Mouse (Mus musculus): ENCODE measurements around the gene Rab5if.
"Not testable (repeated sequence)": the region's sequence is repeated elsewhere in the genome, so short reads cannot be mapped to it uniquely, and the experiment has no call there.

Rab5if gene

DNA sequence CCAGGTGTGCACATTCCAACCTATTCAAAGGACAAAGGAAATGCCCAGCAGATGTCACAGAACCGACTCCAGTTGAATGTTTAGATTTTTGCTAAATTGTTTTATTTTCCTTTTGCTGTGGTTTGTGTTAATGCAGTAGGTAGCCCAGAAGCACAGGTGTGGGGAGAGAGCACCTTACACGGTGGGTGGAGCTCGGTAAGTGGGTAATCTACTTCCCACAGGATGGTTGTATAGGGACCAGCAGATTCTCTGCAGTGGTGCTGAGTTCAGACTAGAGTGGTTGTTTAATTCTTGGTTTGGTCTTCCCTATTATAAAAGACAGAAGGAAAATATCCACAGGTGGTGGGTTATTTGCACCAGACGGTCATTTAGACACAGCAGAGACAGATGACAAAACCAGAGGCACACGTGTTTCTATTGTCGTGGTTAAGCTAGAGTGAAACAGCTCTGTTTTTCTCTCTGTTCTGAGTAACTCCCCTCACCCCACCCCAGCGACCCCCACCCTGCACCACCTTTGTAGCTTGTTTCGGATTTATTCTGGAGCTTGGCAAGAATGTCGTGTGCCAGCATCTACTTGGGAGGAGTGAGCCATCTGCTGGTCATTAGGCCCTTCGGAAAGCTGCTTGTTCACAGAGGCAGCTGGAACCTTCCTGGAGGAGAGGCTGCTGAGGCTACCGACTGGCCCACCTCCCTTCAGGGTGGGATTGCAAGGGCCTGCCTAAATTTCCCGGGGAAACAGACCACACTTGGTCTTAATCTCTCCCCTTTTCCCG lies 8.7 kb upstream of the Rab5if start:
- not testable (repeated sequence) for DNase-seq (ENCODE audit: low spot score in 2 of 2)

DNA sequence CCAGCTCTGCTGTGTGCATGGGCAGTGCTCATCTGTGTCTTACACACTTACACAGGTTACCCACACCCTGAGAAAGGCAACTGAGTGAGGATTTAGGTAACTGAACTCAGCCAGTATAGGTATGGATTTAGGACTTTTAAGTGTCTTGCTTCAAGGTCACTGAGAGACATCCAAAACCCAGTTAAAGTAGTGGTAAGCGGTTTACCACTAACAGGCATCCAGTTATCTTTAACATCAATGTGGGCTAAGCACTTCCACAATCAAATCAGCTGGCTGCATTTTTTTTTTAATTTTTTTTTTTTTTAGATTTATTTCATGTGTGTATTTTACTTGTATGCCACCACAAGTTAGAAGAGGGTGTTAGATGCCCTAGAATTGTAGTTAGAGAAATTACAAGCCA lies 6.6 kb upstream of the Rab5if start:
- no peak for DNase-seq (ENCODE audit: low spot score in 2 of 2)

DNA sequence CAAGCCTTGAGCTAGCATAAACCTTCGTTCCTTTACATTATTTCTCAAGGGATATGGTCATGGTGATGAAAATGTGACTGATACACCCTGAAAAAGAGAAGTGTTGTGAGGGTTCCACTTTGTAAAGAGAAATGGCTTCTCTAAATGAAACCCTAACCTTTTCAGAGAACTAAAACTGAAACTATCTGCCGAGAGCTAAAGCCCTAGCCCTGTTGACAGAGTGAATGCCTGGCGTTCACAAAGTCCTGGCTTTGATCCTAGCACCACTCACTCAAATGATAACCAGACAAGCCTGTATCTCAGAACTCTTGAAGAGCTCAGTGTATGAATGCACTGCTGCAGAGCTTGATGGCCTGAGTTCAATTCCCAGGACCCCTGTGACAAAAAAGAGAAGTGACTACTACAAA lies 5.5 kb upstream of the Rab5if start:
- DNase-seq (ENCODE audit: low spot score in 2 of 2) = no peak

DNA sequence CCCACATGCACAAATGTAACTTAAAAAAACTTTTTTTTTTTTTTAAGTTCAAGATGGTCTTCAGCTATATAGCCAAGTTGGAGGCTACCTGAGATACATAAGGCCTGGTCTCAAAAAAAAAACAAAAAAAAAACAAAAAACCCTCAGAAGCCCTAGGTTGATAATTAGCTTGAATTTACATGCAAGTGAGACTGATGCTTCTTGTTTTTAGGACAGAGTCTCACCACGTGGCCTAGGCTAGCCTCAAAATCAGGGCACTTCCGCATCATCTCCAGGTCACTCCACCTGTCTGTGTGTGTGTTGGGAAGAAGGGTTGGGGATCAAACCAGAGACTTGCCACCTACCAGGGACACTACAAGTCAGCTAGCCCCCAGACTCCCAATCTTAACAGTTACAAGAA lies 5.1 kb upstream of the Rab5if start, which contains the start of gene 4930518I15Rik:
Gene 4930518I15Rik, minus strand, starts transcription at position 112 of the 400 bp plus-strand sequence.
- no peak for DNase-seq (ENCODE audit: low spot score in 2 of 2)

DNA sequence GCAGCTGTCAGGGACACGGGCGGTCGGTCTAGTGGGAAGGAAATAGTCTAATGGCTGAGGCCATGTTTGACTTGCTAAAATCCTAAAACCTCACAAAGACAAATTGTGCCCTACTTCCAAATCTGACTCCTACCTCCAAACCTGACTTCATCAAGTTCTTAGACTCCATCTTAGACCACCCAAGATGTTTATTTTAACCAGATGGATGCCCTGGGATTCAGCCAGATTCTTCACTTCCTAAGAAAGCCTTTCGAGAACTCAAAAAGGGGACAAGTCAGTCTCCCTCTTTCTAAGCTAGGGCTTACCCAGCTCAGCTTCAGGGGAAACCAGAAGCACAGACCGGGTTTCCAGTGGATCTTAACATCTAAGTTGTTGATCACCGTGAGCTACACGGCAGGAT lies 4.3 kb upstream of the Rab5if start:
- DNase-seq (ENCODE audit: low spot score in 2 of 2) = no peak

DNA sequence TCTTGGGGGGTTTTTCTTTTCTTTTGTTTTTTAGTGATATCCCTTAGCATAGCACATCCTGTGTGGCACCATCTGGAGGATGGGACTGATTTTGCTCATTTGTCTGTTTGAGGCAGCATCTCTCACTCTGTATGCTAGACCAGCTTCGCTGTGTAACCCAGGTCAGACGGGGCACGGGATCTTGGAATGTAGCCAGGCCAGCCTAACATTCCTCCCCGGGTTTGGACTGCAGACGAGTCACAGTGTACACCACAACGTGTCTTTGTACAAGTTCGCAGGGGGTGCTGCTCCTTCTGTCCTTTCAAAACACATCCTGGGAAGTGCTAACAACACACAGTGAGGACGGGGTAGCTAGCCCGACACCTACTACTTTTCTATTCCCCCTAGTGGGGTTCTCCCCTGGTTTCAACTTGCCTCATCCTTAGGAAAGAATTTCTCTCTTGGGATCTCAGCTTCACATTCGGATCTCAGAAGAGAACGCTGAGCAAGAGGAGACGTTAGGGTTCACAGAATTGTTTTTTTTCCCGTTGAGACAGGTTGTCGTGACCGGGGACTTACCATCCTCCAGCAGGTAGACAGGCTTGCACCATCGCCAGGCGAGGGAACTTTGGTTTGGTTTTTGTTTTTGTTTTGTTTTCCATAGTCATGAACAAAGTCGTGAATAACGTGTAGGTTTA lies 749 bp upstream of the Rab5if start:
- DNase-seq (ENCODE audit: low spot score in 2 of 2) = peak; percentile 48 to 52

DNA sequence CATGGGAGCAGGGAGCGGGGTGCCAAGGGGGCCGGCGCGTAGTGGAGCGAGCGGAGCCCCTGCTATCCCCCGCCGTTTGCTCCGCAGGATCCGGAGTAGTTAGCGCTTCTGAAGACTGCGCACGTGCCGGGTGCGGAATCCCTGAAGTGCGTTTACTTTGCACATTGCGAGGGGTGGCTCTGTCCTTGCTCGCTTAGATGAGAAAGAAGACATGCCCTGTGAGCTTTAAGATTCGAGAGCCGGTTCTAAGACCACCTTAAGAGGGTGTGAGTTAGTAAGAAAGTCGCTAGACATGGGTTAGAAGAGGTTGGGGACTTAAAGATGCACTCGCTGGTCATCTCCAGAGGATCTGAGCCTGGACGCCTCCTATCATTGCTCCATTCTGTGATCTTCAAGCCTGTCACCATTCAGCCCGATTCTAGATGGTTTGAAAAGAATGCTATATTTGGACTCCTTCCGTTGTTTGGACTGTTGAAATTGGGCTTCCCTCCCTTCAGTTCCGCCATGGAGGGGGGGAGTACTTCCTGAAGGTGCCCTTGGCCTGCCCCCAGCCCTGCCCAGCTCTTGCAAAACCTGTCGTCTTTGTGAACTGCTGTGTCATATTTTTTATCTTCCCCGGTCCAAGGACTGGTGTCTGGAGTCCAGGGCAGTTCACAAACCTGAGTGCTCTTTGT lies 696 bp downstream of the Rab5if start:
- peak; percentile 36 to 63 for DNase-seq (ENCODE audit: low spot score in 2 of 2)

DNA sequence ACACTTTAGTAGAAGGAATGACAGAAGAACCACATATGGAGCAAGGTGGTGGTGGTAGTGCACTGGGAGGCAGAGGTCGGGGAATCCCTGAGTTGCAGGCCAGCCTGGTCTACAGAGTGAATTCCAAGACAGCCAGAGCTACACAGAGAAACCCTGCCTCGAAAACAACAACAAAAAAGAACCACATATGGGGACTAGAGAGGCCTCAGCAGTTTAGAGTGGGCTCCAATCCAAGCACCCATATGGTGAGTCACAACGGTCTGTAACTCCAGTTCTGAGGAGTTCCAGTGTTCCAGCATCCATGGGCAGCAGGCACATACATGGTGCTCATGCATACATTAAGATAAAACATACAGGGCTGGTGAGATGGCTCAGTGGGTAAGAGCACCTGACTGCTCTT lies 1.6 kb downstream of the Rab5if start:
- no peak for DNase-seq (ENCODE audit: low spot score in 2 of 2)

DNA sequence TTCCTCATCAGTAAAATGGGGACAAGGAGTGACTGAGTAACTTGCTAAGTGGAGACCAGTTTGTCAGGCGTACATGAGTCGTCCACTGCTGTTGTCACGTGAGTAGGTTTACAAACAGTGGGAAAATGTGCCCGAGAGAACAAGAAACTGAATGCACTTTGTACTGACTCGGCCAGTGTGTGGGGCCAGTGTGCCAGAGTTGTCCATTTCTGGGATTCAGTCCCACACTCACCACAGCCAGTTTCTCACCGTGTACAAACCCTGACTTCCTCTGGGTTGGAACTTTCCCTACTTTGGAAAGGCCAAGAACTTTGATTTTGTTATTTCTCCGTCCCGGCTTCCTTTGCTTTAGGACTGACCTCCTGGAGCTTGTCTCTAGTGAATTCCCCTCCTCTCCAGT lies 6.1 kb downstream of the Rab5if start:
- DNase-seq (ENCODE audit: low spot score in 2 of 2) = no peak

DNA sequence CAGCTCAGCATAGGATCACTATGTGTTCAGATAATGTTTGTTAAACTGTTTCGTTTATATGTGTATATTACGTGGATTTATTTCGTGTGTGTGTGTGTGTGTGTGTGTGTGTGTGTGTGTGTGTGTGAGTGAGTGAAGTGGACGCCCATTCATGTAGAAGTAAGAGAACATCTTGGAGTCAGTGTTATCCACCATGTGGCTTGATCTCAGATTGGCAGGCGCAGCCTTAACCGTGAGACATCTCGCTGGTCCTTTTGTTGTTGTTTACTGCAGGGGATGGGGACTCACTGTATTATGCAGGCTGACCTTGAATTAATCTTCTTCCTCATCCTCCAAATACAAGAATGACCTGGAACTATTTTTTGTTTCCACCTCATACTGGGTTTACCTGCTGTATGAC lies 6.6 kb downstream of the Rab5if start:
- DNase-seq (ENCODE audit: low spot score in 2 of 2) = no peak

DNA sequence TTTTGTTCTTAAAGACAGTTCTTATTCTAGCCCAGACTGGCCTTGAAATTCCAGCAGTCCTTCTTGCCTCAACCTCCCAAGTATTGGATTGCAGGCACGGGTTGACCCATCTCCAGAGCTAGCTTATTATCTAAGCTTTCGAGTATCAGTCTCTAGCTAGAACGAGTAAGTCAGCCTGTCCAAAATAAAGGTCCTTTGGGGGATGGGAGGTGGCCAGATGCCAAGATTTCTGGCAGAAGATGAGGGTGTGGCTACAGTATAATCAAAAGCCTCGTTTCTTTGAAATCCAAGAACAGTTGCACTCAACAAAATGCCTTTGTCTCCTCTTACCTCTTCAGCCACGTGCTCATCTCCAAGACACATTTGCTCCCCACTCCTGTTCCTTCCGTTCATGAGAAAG lies 7.6 kb downstream of the Rab5if start:
- no peak for DNase-seq (ENCODE audit: low spot score in 2 of 2)

DNA sequence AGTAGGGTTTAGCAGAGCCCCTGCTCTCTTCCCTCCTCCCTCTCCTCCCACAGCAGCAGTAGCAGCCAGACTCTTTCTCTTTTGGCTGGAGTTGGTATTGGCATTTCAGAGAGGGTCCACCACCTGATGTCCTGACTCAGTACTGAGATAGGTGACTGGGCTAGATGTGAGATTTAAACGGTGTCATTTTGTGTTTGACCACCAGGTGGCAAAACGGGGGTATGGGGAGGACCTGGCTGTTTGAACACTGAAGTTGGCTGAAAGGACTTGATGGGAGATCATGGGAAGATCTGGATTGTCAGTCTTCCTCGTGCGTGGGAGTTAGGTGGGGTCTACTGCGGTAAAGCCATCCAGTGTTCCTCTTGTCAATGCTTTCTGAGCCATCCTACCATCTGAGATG lies 10.7 kb downstream of the Rab5if start:
- peak; percentile 49 to 70 for DNase-seq (ENCODE audit: low spot score in 2 of 2)

DNA sequence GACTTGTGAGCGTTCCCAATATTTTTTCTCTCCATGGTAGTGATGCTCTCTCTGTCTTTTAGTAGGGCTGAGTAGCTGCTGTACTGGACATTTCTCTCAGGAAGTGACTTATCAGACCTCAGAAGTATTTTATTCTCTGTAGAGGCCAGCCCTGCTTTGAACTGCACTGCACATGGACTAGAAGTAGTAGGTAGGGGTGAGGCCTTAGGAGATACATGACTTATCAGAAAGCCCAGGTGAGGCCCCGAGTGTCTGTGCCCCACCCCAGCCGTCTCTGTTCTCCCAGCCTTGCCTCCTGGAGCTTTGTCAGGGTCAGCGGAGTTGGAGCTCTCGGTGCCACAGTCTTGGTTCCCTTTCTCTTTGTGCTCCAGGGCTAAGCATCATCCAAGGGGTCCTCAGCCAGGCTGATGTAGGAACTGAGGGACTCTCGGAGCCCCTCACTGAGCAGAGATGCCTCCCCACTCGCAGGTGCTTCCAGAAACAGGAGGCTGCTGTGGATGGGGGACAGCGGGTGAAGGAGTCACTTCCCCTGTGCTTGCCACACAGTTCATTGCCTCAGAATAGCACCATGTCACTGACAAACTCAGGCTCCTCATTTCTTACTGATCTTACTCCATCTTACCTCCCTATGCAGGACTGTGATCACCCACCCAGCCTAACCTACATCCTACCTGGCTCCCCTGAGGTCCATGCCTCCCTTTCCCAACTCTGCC lies 11.3 kb downstream of the Rab5if start:
- DNase-seq (ENCODE audit: low spot score in 2 of 2) = no peak

DNA sequence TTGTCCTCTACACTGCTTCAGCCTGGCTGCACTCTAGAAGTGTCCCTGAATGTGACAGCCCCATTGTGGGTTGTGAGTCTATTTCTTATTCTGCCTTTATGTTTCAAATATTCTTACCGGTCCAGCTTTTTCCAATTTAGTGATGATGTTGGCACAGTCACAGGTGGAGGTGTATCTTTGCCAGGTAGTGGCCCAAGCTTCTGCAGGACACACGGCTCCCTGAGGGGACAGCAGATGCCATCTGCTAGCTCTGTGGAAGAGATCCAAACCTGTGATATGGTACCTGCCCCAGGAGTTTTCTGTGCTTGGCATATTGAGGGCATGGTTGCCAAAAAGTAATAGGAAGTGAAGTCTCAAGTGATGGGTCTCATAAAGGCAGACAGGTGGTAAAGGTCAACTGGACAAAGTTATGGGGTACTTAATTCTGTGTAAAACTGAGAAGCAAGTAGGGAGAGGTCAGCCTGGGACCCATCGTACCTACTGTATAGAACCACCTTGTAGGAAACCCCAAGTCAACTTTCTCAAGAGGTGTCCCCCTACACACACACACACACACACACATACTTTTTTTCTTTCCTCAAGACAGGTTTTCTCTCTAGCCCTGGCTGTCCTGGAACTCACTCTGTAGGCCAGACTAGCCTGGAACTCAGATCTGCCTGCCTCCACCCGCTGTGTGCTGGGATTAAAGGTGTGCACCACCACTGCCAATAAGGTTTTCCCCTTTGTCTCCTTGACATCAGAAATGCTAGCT lies 12.0 kb downstream of the Rab5if start:
- DNase-seq (ENCODE audit: low spot score in 2 of 2) = no peak

DNA sequence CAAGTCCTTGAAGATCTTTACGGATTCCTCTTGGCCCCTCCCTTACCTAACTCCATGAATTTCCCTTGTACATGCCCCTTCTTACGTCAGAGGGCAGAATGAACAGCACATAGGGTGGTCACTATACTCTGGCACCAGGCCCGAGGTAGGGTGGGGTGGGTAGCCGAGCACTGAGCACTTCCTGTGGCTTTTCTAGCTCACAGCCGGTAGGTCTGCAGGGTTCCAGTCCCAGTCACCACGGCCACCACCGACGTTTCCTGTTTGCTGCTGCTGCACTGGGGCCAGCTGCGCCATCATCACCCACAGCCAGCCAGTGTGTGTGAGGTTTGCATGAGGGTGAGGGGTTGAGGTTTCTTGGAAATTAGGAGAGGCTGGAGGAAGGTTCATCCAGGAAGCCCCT lies 14.8 kb downstream of the Rab5if start:
- DNase-seq (ENCODE audit: low spot score in 2 of 2) = peak in 1 of 2 experiments; percentile 55

DNA sequence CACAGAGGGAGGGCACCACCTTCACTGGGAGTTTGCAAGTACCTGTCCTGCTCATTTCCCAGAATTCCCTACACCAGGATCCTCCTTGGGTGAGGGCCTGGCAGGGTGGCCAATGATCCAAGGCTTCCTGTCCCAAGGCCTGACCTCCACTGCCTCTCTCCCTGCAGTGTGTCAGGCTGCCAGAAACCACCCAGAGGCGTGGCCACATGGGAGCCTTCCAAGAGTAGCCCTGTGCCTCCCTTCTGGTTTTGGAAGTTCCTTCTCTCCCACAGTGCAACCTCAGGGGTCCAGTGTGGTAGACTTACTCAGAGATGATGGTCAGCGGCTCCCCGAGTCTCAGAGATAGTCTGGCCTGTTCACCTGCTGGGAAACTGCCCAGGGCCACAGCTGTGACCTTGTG lies 16.6 kb downstream of the Rab5if start:
- no peak for DNase-seq (ENCODE audit: low spot score in 2 of 2)

DNA sequence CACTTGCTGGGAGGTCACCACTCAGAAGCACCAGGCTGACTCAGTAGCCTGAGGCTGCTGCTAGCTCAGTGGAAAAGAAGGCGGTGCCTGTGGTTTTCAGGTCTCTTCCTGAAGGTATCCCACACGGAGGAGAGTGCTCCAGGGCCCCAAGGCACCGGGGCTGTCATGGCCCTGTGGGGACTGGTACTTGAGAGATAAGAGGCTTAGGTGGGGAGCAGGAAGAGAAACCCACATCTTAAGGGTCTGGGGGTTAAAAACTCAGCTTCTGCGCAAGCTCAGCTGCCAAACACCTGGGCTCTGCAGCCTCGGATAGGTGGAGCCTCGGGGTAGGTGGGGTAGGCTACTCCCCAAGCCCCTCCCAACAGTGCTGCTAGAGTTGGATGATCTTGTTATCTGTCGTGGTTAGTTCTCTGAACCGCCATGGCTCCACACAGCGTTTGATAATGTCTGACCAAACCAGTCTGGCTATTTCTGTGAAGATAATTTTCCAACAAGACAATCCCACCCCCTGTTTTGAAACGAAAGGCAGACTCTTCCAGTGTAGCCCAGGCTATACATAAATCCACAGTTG lies 19.6 kb downstream of the Rab5if start:
- DNase-seq (ENCODE audit: low spot score in 2 of 2) = peak in 1 of 2 experiments; percentile 38

DNA sequence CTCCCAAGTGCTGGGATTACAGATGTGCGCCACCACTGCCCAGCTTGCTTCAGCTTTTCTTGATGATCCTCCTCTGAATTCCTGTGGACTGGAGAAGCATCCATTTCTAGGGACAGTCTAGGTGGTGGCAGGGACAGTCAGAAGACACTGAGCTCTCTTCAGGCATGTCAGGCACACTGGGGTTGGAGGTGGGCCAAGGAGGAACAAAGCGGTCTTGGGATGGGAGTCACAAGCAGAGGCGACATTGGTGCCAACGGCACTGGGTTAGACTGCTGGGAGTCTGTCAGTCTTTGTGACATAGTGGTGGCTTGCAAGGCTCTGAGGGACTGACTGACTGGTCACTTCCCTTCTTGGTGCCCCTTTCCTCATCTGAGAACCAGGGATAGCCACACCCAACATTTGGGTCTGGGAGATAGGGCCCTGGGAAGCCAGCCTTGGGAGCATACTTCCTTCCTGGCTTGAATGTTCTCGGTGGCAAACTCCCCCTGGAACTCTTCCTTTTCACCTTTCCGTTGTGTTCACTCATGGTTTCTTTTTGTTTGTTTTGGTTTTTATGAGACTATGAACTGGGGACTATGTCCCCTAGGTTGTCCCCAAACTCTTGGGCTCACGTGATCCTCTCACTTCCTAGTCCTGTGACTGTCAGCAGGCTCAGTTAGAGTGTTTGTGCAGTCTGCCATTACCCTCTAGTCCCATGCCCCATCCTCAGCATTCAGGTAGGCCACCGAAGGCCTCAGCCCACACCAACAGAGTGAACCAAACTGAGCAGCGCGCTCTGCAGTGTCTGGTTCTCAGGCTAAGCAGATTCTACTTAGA lies 21.7 kb downstream of the Rab5if start:
- DNase-seq (ENCODE audit: low spot score in 2 of 2) = no peak

DNA sequence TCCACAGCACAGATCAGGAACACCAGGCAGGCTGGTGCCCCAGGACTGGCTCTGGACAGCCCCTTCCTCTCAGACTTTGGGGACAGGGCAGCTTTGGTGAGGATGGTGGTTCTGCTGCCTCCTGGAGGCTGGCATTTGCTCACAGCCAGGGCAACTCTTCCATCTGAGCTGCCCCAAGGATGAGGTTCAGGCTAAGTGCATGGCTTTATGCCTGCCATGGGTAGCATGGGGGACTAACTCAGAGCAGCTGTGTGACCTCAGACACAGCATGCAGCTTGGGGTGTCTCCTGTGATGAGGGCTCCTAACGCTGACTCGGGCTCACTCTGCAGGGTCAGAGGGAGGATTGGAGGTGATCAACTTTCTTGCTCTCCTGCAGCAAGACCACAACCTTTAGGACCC lies 22.7 kb downstream of the Rab5if start:
- not testable (repeated sequence) for DNase-seq (ENCODE audit: low spot score in 2 of 2)

DNA sequence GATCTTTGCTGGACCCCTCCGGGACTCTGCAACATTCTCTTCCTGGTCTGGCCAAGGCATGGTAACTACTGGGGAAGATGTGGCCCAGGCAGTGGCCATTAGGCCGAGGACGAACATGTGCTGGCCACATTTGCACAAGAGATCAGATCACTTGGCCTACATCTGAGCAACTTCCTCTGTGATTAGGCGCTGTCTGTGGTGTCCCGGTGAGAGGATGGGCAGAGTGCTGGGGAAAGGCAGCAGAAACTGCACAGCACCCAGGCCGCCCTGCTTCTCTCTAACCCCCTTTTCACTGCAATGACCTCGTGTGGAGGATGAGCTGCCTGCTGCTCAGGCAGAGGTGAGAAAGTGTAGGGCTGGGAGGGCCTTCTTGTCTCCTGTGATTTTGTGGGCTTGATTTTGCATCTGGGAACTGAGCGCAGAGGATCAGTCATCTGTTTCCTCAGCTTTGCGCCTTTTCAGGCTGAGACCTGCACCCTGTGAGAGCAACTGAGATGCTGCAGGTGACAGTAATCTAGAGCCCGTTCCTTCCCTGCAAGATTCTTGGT lies 23.2 kb downstream of the Rab5if start:
- no peak for DNase-seq (ENCODE audit: low spot score in 2 of 2)
